Comparison of ENCODE assay signal across 27 mouse cellular contexts in genomic region chr17:25760148-25760547, GRCm38 (mm10). TPM values are rescaled to one million over a fixed set of nuclear protein-coding genes. Genes with fewer than 3 reads are reported as not detected.
DNase-seq lines count a peak whose midpoint lies in the region; ATAC-seq and TF ChIP-seq lines count a peak whose summit lies in the region.
"Had no signal": no experiment of that assay in that cellular context is flagged by ENCODE, and none has a peak within 500 bp of the region (broad histone marks: within the 10 kb centered on the region; RNA-seq: fewer than 3 reads in every experiment).

No protein-coding gene starts in this region.

- no peaks in the 10 kb centered on the region for H3K36me3 ChIP-seq in testis, adult 2 months (ENCODE audit: control insufficient read depth, insufficient read depth, low read length)
- H3K36me3 ChIP-seq: heart, embryonic 12.5 days; heart, embryonic 15.5 days had no signal

- no peaks in the 10 kb centered on the region for H3K27me3 ChIP-seq in testis, adult 2 months (ENCODE audit: control insufficient read depth, insufficient read depth, low read length)

- peaks cover 3% of the 10 kb centered on the region; the same call in 1 of the 2 replicates for H3K4me1 ChIP-seq in testis, adult 2 months (ENCODE audit: control insufficient read depth, insufficient read depth, low read length)

- no peak for DNase-seq in frontal cortex, postnatal 14 days (ENCODE audit: low spot score in 2 of 2)
- DNase-seq in left cerebral cortex, adult 2 months (ENCODE audit: extremely low spot score in 1 of 2, low spot score in 2 of 2): peak in 1 of 2 experiments; percentile 25
- no peak for DNase-seq in left cerebral cortex, adult 11 months (ENCODE audit: low spot score)
- DNase-seq in testis, postnatal 10 days (ENCODE audit: low spot score): no peak
- DNase-seq in urinary bladder, postnatal 10 days (ENCODE audit: low spot score): no peak
- DNase-seq: adrenal gland, adult 8-10 months; adrenal gland, postnatal 25 days; cerebellum, adult 18-20 months; cerebellum, adult 9-10 months; cerebellum, postnatal 14 days; forebrain, postnatal 0 days; gastrocnemius, postnatal 25 days; heart, adult 18-20 months; heart, postnatal 10 days; heart, postnatal 4 days had no signal

- peak; percentile 75 for ATAC-seq in frontal cortex, adult (ENCODE audit: low TSS enrichment)
- ATAC-seq: activated CD4-positive, CD25-positive, alpha-beta regulatory T cell, adult 4 months; forebrain, embryonic 14.5 days; forebrain, postnatal 0 days; hindbrain, postnatal 0 days had no signal

- no peak overlapping the region for H3K4me3 ChIP-seq in left cerebral cortex, adult 2 months
- H3K4me3 ChIP-seq in testis, adult 2 months (ENCODE audit: control insufficient read depth, low read depth, low read length): peak overlapping the region; percentile 41
- H3K4me3 ChIP-seq: heart, embryonic 12.5 days; heart, embryonic 15.5 days had no signal

- intact Hi-C loops in left cerebral cortex, adult 2 months (cut with DNase I): no loop called here

- TF ChIP-seq POLR2A in testis, adult 2 months (IDR thresholded peaks at IDR 0.05; ENCODE audit: control insufficient read depth, low read depth, low read length): no peak

- H3K27ac ChIP-seq in left cerebral cortex, adult 2 months: peak overlapping the region; percentile 30; the same call in 1 of the 2 replicates
- H3K27ac ChIP-seq in testis, adult 2 months (ENCODE audit: control insufficient read depth, insufficient read depth, low read depth, low read length): no peak overlapping the region
- H3K27ac ChIP-seq: heart, embryonic 15.5 days; hindbrain, embryonic 14.5 days; hindbrain, postnatal 0 days had no signal

- TF ChIP-seq CTCF in left cerebral cortex, adult 2 months (IDR thresholded peaks at IDR 0.05): no peak
- no peak for TF ChIP-seq CTCF in testis, adult 2 months (IDR thresholded peaks at IDR 0.05; ENCODE audit: control insufficient read depth, insufficient read depth, insufficient replicate concordance, low read depth, low read length)

RNA-seq across cellular contexts. Expression of gene Msln, which starts 6.0 kb away (rescaled TPM):
- total RNA-seq in left cerebral cortex, adult 2 months (2021): 1 to 10 TPM; 3.1 to 3.9 TPM
- 0.63 and 0.82 TPM in 2 replicates for polyA plus RNA-seq in testis, adult 2 months (2012; rRNA removed)
- polyA plus RNA-seq: activated CD4-positive, CD25-positive, alpha-beta regulatory T cell, adult 4 months; embryonic facial prominence, embryonic 11.5 days; forebrain, embryonic 11.5 days; hindbrain, embryonic 14.5 days had no signal

RNA-seq across cellular contexts. Expression of gene Narfl, which starts 13.4 kb away (rescaled TPM):
- total RNA-seq in left cerebral cortex, adult 2 months (2021): 10 to 100 TPM; 32.4 to 33.2 TPM
- 17.9 and 20.3 TPM in 2 replicates for polyA plus RNA-seq in testis, adult 2 months (2012; rRNA removed)

RNA-seq across cellular contexts. Expression of gene Mslnl, which starts 24.3 kb away (rescaled TPM):
- total RNA-seq in left cerebral cortex, adult 2 months (2021): under 1 TPM; 0.45 to 0.47 TPM
- 0.65 and 1.0 TPM in 2 replicates for polyA plus RNA-seq in testis, adult 2 months (2012; rRNA removed)
- total RNA-seq: adrenal gland, postnatal 25 days; gastrocnemius, adult 8-10 months; gastrocnemius, postnatal 25 days; heart, adult 18-20 months; heart, postnatal 10 days; heart, postnatal 4 days had no signal
- polyA plus RNA-seq: forebrain, embryonic 11.5 days; forebrain, embryonic 14.5 days; forebrain, postnatal 0 days; heart, embryonic 12.5 days; heart, embryonic 15.5 days; hindbrain, embryonic 11.5 days; hindbrain, embryonic 14.5 days; hindbrain, postnatal 0 days had no signal

RNA-seq across cellular contexts. Expression of gene Haghl, which starts 25.3 kb away (rescaled TPM):
- 100 to 1,000 TPM; 112 to 123 TPM for total RNA-seq in left cerebral cortex, adult 2 months (2021)
- 81.1 and 83.4 TPM in 2 replicates for polyA plus RNA-seq in testis, adult 2 months (2012; rRNA removed)

RNA-seq across cellular contexts. Expression of gene Ccdc78, which starts 26.2 kb away (rescaled TPM):
- not detected for total RNA-seq in left cerebral cortex, adult 2 months (2021)
- 1.3 and 1.6 TPM in 2 replicates for polyA plus RNA-seq in testis, adult 2 months (2012; rRNA removed)
- total RNA-seq: adrenal gland, postnatal 25 days; forebrain, postnatal 0 days; gastrocnemius, adult 8-10 months; gastrocnemius, postnatal 25 days; heart, postnatal 4 days had no signal
- polyA plus RNA-seq: embryonic facial prominence, embryonic 11.5 days had no signal
